ENCODE assay signal across 8 mouse cellular contexts in genomic region chr10:79986963-79987362, GRCm38 (mm10). TPM values are rescaled to one million over a fixed set of nuclear protein-coding genes. Genes with fewer than 3 reads are reported as not detected.
DNase-seq lines count a peak whose midpoint lies in the region; ATAC-seq and TF ChIP-seq lines count a peak whose summit lies in the region.

No protein-coding gene starts in this region.

- H3K27me3 ChIP-seq in hindbrain, embryonic 12.5 days = peaks cover 46% of the 10 kb centered on the region

- WGBS in hindbrain, embryonic 12.5 days = 4% methylated on average over 11 of the region's 11 CpGs

- peaks cover 9 to 22% of the 10 kb centered on the region in 2 experiments for H3K4me1 ChIP-seq in ES-E14 (ENCODE audit: control insufficient read depth in 2 of 2, insufficient read depth in 2 of 2, low read length in 2 of 2, poor library complexity in 1 of 2)
- H3K4me1 ChIP-seq in hindbrain, embryonic 12.5 days = peaks cover 36% of the 10 kb centered on the region

- H3K9me3 ChIP-seq in ES-E14 (ENCODE audit: control insufficient read depth, insufficient read depth, low read depth, low read length) = no peaks in the 10 kb centered on the region
- H3K9me3 ChIP-seq in hindbrain, embryonic 12.5 days (replicated peaks) = 0 out of 2 replicates have a peak, but pooled peaks cover 3% of the 10 kb centered on the region

- DNase-seq in ES-E14 (ENCODE audit: low read depth, low spot score) = peak; percentile 73
- peak; percentile 87 to 92 for DNase-seq in cerebellum, adult 18-20 months
- peak; percentile 91 for DNase-seq in forelimb bud, embryonic 11.5 days (ENCODE audit: low read depth, low spot score)
- DNase-seq in layer of hippocampus, postnatal 14 days (ENCODE audit: low spot score in 2 of 2) = peak; percentile 83
- DNase-seq in lung, postnatal 14 days = peak; percentile 95
- DNase-seq in ovary, postnatal 36 days (ENCODE audit: low spot score) = peak; percentile 80
- DNase-seq in thymus, postnatal 36 days = peak; percentile 91 to 92

- peak overlapping the region; percentile 24 for H3K4me2 ChIP-seq in hindbrain, embryonic 12.5 days (replicated peaks)

- no peaks in the 10 kb centered on the region for H3K36me3 ChIP-seq in ES-E14 (ENCODE audit: control insufficient read depth, insufficient read depth, low read length, poor library complexity, severe bottlenecking)
- H3K36me3 ChIP-seq in hindbrain, embryonic 12.5 days = no peaks in the 10 kb centered on the region

- in situ Hi-C loops in ES-E14 (cut with MboI; ENCODE audit: low sequenced_read_pairs in 2 of 2, unreplicated experiment in 2 of 2) = loop anchor here in 1 of 2 experiments (25.0 kb wide), 1 partner anchor 125 kb away; the partner anchor contains the start of genes Sbno2 and Stk11

- 0 out of 4 replicates have a peak overlapping the region, but pooled peaks of 1 of the 2 experiments have one; percentile 13 for H3K4me3 ChIP-seq in ES-E14 (ENCODE audit: insufficient read depth in 1 of 2, low read depth in 1 of 2, low read length in 2 of 2, poor library complexity in 1 of 2, severe bottlenecking in 1 of 2)
- no peak overlapping the region; the same call in 1 of the 2 replicates for H3K4me3 ChIP-seq in hindbrain, embryonic 12.5 days

- H3K27ac ChIP-seq in ES-E14 (ENCODE audit: insufficient read depth, low read depth, low read length, poor library complexity, severe bottlenecking) = no peak overlapping the region
- H3K27ac ChIP-seq in hindbrain, embryonic 12.5 days = no peak overlapping the region

- no peak for ATAC-seq in hindbrain, embryonic 12.5 days (ENCODE audit: low FRiP score)

- no peak overlapping the region for H3K9ac ChIP-seq in ES-E14 (ENCODE audit: insufficient read depth, low read depth, low read length, poor library complexity, severe bottlenecking)
- H3K9ac ChIP-seq in hindbrain, embryonic 12.5 days = no peak overlapping the region

TF ChIP-seq in ES-E14, 5 proteins besides CTCF, POLR2A, EP300 and RAD21:
- no peak for TF ChIP-seq HCFC1 (IDR thresholded peaks at IDR 0.05; ENCODE audit: borderline replicate concordance, insufficient read depth, low read length)
- peak; percentile 99 for TF ChIP-seq ZNF384 (IDR thresholded peaks at IDR 0.05; ENCODE audit: low read depth, low read length)
- no peak for TF ChIP-seq CHD2 (IDR thresholded peaks at IDR 0.05; ENCODE audit: low read depth, low read length)
- TF ChIP-seq ZC3H11A (IDR thresholded peaks at IDR 0.05; ENCODE audit: borderline replicate concordance, low read depth, low read length) = 0 out of 2 replicates have a peak, but pooled peaks have one; percentile 12
- no peak for TF ChIP-seq MAFK (IDR thresholded peaks at IDR 0.05; ENCODE audit: insufficient read depth, low read depth, low read length)

RNA-seq across cellular contexts. Expression of gene Cnn2, which starts 1.4 kb away (rescaled TPM):
- 94.1 and 159 TPM in 2 replicates for total RNA-seq in ES-E14 (2012; rRNA removed)
- polyA plus RNA-seq in hindbrain, embryonic 12.5 days (2016; fragmentation: Nextera tagmentation; extraction: Ambion mirVana) = 178 and 204 TPM in 2 replicates
- total RNA-seq in layer of hippocampus, postnatal 14 days (2021) = 1 to 10 TPM; 7.5 to 9.3 TPM

RNA-seq across cellular contexts. Expression of gene Tmem259, which starts 2.8 kb away (rescaled TPM):
- 127 and 220 TPM in 2 replicates for total RNA-seq in ES-E14 (2012; rRNA removed)
- polyA plus RNA-seq in hindbrain, embryonic 12.5 days (2016; fragmentation: Nextera tagmentation; extraction: Ambion mirVana) = 23.1 and 25.5 TPM in 2 replicates
- 100 to 1,000 TPM; 135 to 144 TPM for total RNA-seq in layer of hippocampus, postnatal 14 days (2021)

RNA-seq across cellular contexts. Expression of gene Abca7, which starts 9.3 kb away (rescaled TPM):
- total RNA-seq in ES-E14 (2012; rRNA removed) = 8.8 and 18.9 TPM in 2 replicates
- polyA plus RNA-seq in hindbrain, embryonic 12.5 days (2016; fragmentation: Nextera tagmentation; extraction: Ambion mirVana) = 6.9 and 7.7 TPM in 2 replicates
- 10 to 100 TPM in 1 of 2 experiments, 1 to 10 TPM in 1; 9.8 to 10.5 TPM for total RNA-seq in layer of hippocampus, postnatal 14 days (2021)

RNA-seq across cellular contexts. Expression of gene Grin3b, which starts 16.4 kb away (rescaled TPM):
- total RNA-seq in ES-E14 (2012; rRNA removed) = 0.36 and 0.74 TPM in 2 replicates
- polyA plus RNA-seq in hindbrain, embryonic 12.5 days (2016; fragmentation: Nextera tagmentation; extraction: Ambion mirVana) = 0.23 and 0.44 TPM in 2 replicates
- under 1 TPM; 0.12 to 0.21 TPM for total RNA-seq in layer of hippocampus, postnatal 14 days (2021)

RNA-seq across cellular contexts. Expression of gene Wdr18, which starts 27.0 kb away (rescaled TPM):
- total RNA-seq in ES-E14 (2012; rRNA removed) = 155 and 195 TPM in 2 replicates
- polyA plus RNA-seq in hindbrain, embryonic 12.5 days (2016; fragmentation: Nextera tagmentation; extraction: Ambion mirVana) = 89.4 and 100 TPM in 2 replicates
- 10 to 100 TPM; 35.5 to 40.8 TPM for total RNA-seq in layer of hippocampus, postnatal 14 days (2021)
